Mouse (Mus musculus) brain, embryonic 14.5 days (tissue): ENCODE measurements around the gene Fgfrl1.

Source experiments
- CTCF ChIP-seq: fragments of 200-500 bp; IDR thresholded peaks from 2 replicates; pipeline ENCODE4 v1.5.1; 2012; ENCODE audit warnings: inconsistent platforms, mild to moderate bottlenecking, moderate library complexity, borderline replicate concordance; ENCODE audit not compliant: insufficient read depth, insufficient read length; ENCODE audit errors: extremely low read depth
- POLR2A ChIP-seq: fragments of 200-500 bp; IDR thresholded peaks from 2 replicates; pipeline ENCODE4 v1.6.1; 2012; ENCODE audit warnings: mild to moderate bottlenecking, inconsistent platforms, borderline replicate concordance; ENCODE audit not compliant: poor library complexity, insufficient read depth, insufficient read length, severe bottlenecking; ENCODE audit errors: extremely low read depth

GRCm38 (mm10) chr5:108750328-108751210, 58.4 kb downstream of the Fgfrl1 start:
- TF ChIP-seq CTCF (no peak), POLR2A (no peak)
